Mouse (Mus musculus): ENCODE measurements around the gene Bbs9. TPM values are rescaled to one million over a fixed set of nuclear protein-coding genes. Genes with fewer than 3 reads are reported as not detected.

Gene Bbs9
- total and polyA plus RNA-seq, 3 experiments: 6.3 to 12.4 (median 11.9) TPM

GRCm38 (mm10) chr9:22650781-22651180 lies 175.3 kb downstream of the Bbs9 start:
- Histone ChIP-seq H3K9ac (ENCODE audit: low read depth, low read length) (no peak overlapping the region), H3K27ac (no peak overlapping the region), H3K27me3 (ENCODE audit: control insufficient read depth, insufficient read depth, low read length) (no peaks in the 10 kb centered on the region), H3K4me3 (no peak overlapping the region), H3K79me2 (replicated peaks; ENCODE audit: control insufficient read depth, insufficient read depth, low read length) (no peaks in the 10 kb centered on the region), H3K4me1 (ENCODE audit: control insufficient read depth, insufficient read depth, low read length) (no peaks in the 10 kb centered on the region), H3K36me3 (ENCODE audit: control insufficient read depth, insufficient read depth, low read length) (no peaks in the 10 kb centered on the region)
- no peak for DNase-seq
- intact Hi-C loops (cut with DNase I): no loop called here
- 100% methylated on average over 1 of the region's 1 CpGs for WGBS
- TF ChIP-seq CTCF (IDR thresholded peaks at IDR 0.05) (no peak), POLR2A (IDR thresholded peaks at IDR 0.05; ENCODE audit: insufficient read depth, low read depth, low read length) (no peak), EP300 (IDR thresholded peaks at IDR 0.05; ENCODE audit: insufficient read depth, low read depth, low read length) (no peak)

GRCm38 (mm10) chr9:22651619-22652018 lies 176.1 kb downstream of the Bbs9 start:
- DNase-seq: no peak
- 92% methylated on average over 3 of the region's 3 CpGs for WGBS
- H3K4me1 ChIP-seq (ENCODE audit: control insufficient read depth, insufficient read depth, low read length): no peaks in the 10 kb centered on the region
- no peak overlapping the region for H3K27ac ChIP-seq
- H3K27me3 ChIP-seq (ENCODE audit: control insufficient read depth, insufficient read depth, low read length): no peaks in the 10 kb centered on the region
- H3K9ac ChIP-seq (ENCODE audit: low read depth, low read length): no peak overlapping the region
- intact Hi-C loops (cut with DNase I): no loop called here
- no peaks in the 10 kb centered on the region for H3K36me3 ChIP-seq (ENCODE audit: control insufficient read depth, insufficient read depth, low read length)
- H3K4me3 ChIP-seq: no peak overlapping the region
- no peaks in the 10 kb centered on the region for H3K79me2 ChIP-seq (replicated peaks; ENCODE audit: control insufficient read depth, insufficient read depth, low read length)
- TF ChIP-seq POLR2A (IDR thresholded peaks at IDR 0.05; ENCODE audit: insufficient read depth, low read depth, low read length) (no peak), EP300 (IDR thresholded peaks at IDR 0.05; ENCODE audit: insufficient read depth, low read depth, low read length) (no peak), CTCF (IDR thresholded peaks at IDR 0.05) (peak; percentile 43)

GRCm38 (mm10) chr9:22654726-22655393 lies 179.3 kb downstream of the Bbs9 start:
- H3K36me3 ChIP-seq (ENCODE audit: control insufficient read depth, insufficient read depth, low read length): no peaks in the 10 kb centered on the region
- DNase-seq: no peak
- TF ChIP-seq CTCF (IDR thresholded peaks at IDR 0.05) (no peak), POLR2A (IDR thresholded peaks at IDR 0.05; ENCODE audit: insufficient read depth, low read depth, low read length) (no peak), EP300 (IDR thresholded peaks at IDR 0.05; ENCODE audit: insufficient read depth, low read depth, low read length) (no peak)
- H3K27ac ChIP-seq: no peak overlapping the region
- 69% methylated on average over 11 of the region's 11 CpGs for WGBS
- H3K4me3 ChIP-seq: no peak overlapping the region
- H3K79me2 ChIP-seq (replicated peaks; ENCODE audit: control insufficient read depth, insufficient read depth, low read length): no peaks in the 10 kb centered on the region
- intact Hi-C loops (cut with DNase I): no loop called here
- H3K4me1 ChIP-seq (ENCODE audit: control insufficient read depth, insufficient read depth, low read length): no peaks in the 10 kb centered on the region
- no peaks in the 10 kb centered on the region for H3K27me3 ChIP-seq (ENCODE audit: control insufficient read depth, insufficient read depth, low read length)
- no peak overlapping the region for H3K9ac ChIP-seq (ENCODE audit: low read depth, low read length)

GRCm38 (mm10) chr9:22657216-22657615 lies 181.7 kb downstream of the Bbs9 start:
- 85% methylated on average over 5 of the region's 5 CpGs for WGBS
- Histone ChIP-seq H3K79me2 (replicated peaks; ENCODE audit: control insufficient read depth, insufficient read depth, low read length) (no peaks in the 10 kb centered on the region), H3K36me3 (ENCODE audit: control insufficient read depth, insufficient read depth, low read length) (no peaks in the 10 kb centered on the region), H3K9ac (ENCODE audit: low read depth, low read length) (no peak overlapping the region), H3K27ac (no peak overlapping the region), H3K4me3 (no peak overlapping the region), H3K4me1 (ENCODE audit: control insufficient read depth, insufficient read depth, low read length) (no peaks in the 10 kb centered on the region), H3K27me3 (ENCODE audit: control insufficient read depth, insufficient read depth, low read length) (no peaks in the 10 kb centered on the region)
- intact Hi-C loops (cut with DNase I): no loop called here
- no peak for DNase-seq
- no peak for TF ChIP-seq EP300 (IDR thresholded peaks at IDR 0.05; ENCODE audit: insufficient read depth, low read depth, low read length)

GRCm38 (mm10) chr9:22665155-22665554 lies 189.6 kb downstream of the Bbs9 start:
- 62% methylated on average over 8 of the region's 8 CpGs for WGBS
- Histone ChIP-seq H3K27me3 (ENCODE audit: control insufficient read depth, insufficient read depth, low read length) (no peaks in the 10 kb centered on the region), H3K4me3 (no peak overlapping the region), H3K79me2 (replicated peaks; ENCODE audit: control insufficient read depth, insufficient read depth, low read length) (no peaks in the 10 kb centered on the region), H3K9ac (ENCODE audit: low read depth, low read length) (no peak overlapping the region), H3K36me3 (ENCODE audit: control insufficient read depth, insufficient read depth, low read length) (no peaks in the 10 kb centered on the region), H3K27ac (no peak overlapping the region), H3K4me1 (ENCODE audit: control insufficient read depth, insufficient read depth, low read length) (no peaks in the 10 kb centered on the region)
- TF ChIP-seq POLR2A (IDR thresholded peaks at IDR 0.05; ENCODE audit: insufficient read depth, low read depth, low read length) (no peak), CTCF (IDR thresholded peaks at IDR 0.05) (no peak), EP300 (IDR thresholded peaks at IDR 0.05; ENCODE audit: insufficient read depth, low read depth, low read length) (no peak)
- DNase-seq: no peak
- intact Hi-C loops (cut with DNase I): no loop called here

GRCm38 (mm10) chr9:22672937-22673336 lies 197.4 kb downstream of the Bbs9 start:
- no peak overlapping the region for H3K4me3 ChIP-seq
- 76% methylated on average over 2 of the region's 2 CpGs for WGBS
- DNase-seq: no peak
- H3K79me2 ChIP-seq (replicated peaks; ENCODE audit: control insufficient read depth, insufficient read depth, low read length): no peaks in the 10 kb centered on the region
- no peak overlapping the region for H3K9ac ChIP-seq (ENCODE audit: low read depth, low read length)
- peaks cover 3% of the 10 kb centered on the region for H3K4me1 ChIP-seq (ENCODE audit: control insufficient read depth, insufficient read depth, low read length)
- peak overlapping the region; percentile 2; the same call in 1 of the 2 replicates for H3K27ac ChIP-seq
- intact Hi-C loops (cut with DNase I): no loop called here
- H3K27me3 ChIP-seq (ENCODE audit: control insufficient read depth, insufficient read depth, low read length): no peaks in the 10 kb centered on the region
- H3K36me3 ChIP-seq (ENCODE audit: control insufficient read depth, insufficient read depth, low read length): no peaks in the 10 kb centered on the region
- no peak for TF ChIP-seq POLR2A (IDR thresholded peaks at IDR 0.05; ENCODE audit: insufficient read depth, low read depth, low read length)
- no peak for TF ChIP-seq EP300 (IDR thresholded peaks at IDR 0.05; ENCODE audit: insufficient read depth, low read depth, low read length)
- no peak for TF ChIP-seq CTCF (IDR thresholded peaks at IDR 0.05)

Measured in heart, adult 2 months (tissue).